8 mouse cellular contexts compared by ENCODE assay signal in the genomic region with DNA sequence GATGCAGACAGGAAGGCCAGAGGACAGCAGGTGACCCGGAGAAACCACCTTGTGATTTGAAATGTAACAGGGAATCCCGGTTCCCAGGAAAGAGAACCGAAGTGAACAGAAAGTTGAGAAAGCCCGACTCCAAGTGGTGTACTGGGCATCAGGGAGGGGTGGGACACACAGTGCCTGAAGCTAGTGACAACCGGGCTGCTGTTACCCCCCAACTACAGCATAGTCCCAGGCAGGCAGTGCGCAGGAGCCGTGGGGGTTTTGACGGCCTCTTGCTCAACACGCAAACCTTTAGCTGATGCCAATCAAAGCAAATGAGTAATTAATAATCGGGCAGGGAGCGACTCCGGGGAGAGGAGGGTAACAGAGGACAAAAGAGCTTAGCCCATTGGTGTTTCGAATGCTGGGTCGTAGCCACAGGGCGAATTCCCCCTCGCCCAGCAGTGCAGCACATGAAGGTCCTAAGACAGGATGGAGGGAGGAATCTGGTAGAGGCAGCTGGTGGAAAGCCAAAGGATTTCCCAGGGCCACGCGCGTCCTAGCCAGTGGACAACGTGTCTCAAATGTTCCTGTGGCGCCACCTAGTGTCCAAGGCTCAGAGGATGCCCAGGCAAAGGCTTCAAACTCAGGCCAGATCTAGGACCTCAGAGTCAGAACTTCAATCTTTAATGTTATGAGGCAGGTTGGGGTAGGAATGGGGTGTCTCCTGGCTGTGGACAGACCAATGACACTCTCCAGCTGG.
DNase-seq lines count a peak whose midpoint lies in the region; ATAC-seq lines count a peak whose summit lies in the region.

No protein-coding gene starts in this region.

- peak; percentile 36 for DNase-seq in MEL-GATA-1-ER (ENCODE audit: extremely low read depth, low read depth)
- DNase-seq in cerebellum, adult 9-10 months: peak; percentile 51
- peak; percentile 87 for DNase-seq in hindbrain, embryonic 10.5 days (ENCODE audit: low spot score)
- peak; percentile 81 for DNase-seq in layer of hippocampus, adult 9-10 months (ENCODE audit: low spot score)
- DNase-seq in ovary, postnatal 14 days (ENCODE audit: low spot score): peak; percentile 78
- peak; percentile 42 to 79 for DNase-seq in thymus, postnatal 10 days (ENCODE audit: low spot score in 2 of 2)

- H3K4me3 ChIP-seq in hindbrain, embryonic 10.5 days: peak overlapping the region; percentile 39
- 0 out of 2 replicates have a peak overlapping the region, but pooled peaks have one; percentile 11 for H3K4me3 ChIP-seq in lung, embryonic 15.5 days

- peaks cover 22% of the 10 kb centered on the region for H3K4me1 ChIP-seq in hindbrain, embryonic 10.5 days (replicated peaks)
- peaks cover 5% of the 10 kb centered on the region; the same call in 1 of the 2 replicates for H3K4me1 ChIP-seq in lung, embryonic 15.5 days

- WGBS in hindbrain, embryonic 10.5 days: 34% methylated on average over 21 of the region's 21 CpGs
- 36% methylated on average over 21 of the region's 21 CpGs for WGBS in lung, embryonic 15.5 days

- H3K9me3 ChIP-seq in hindbrain, embryonic 10.5 days: no peaks in the 10 kb centered on the region
- no peaks in the 10 kb centered on the region for H3K9me3 ChIP-seq in lung, embryonic 15.5 days

- ATAC-seq in frontal cortex, adult (ENCODE audit: low TSS enrichment): peak; percentile 92
- peak; percentile 72; the same call in 1 of the 2 replicates for ATAC-seq in lung, embryonic 15.5 days (ENCODE audit: borderline replicate concordance, extremely low read depth, low FRiP score, low TSS enrichment)

- H3K27me3 ChIP-seq in hindbrain, embryonic 10.5 days (ENCODE audit: insufficient read depth, poor library complexity, severe bottlenecking): peaks cover 10% of the 10 kb centered on the region
- no peaks in the 10 kb centered on the region for H3K27me3 ChIP-seq in lung, embryonic 15.5 days

- peak overlapping the region; percentile 47 for H3K4me2 ChIP-seq in lung, embryonic 15.5 days

- H3K9ac ChIP-seq in lung, embryonic 15.5 days: no peak overlapping the region

- peak overlapping the region; percentile 77 for H3K27ac ChIP-seq in hindbrain, embryonic 10.5 days
- no peak overlapping the region for H3K27ac ChIP-seq in lung, embryonic 15.5 days

- no peaks in the 10 kb centered on the region for H3K36me3 ChIP-seq in hindbrain, embryonic 10.5 days
- H3K36me3 ChIP-seq in lung, embryonic 15.5 days: no peaks in the 10 kb centered on the region

Comparison
In these comparisons a context has a peak if more than half of its experiments do, and no peak if none do; other contexts are left out.
1. DNase-seq: peak in every context shown above with its lines; median percentile 87 in hindbrain, embryonic 10.5 days; 81 in layer of hippocampus, adult 9-10 months; 78 in ovary, postnatal 14 days; 60 in thymus, postnatal 10 days; 51 in cerebellum, adult 9-10 months; 36 in MEL-GATA-1-ER.